Comparison of ENCODE assay signal across 27 mouse cellular contexts in the genomic region with DNA sequence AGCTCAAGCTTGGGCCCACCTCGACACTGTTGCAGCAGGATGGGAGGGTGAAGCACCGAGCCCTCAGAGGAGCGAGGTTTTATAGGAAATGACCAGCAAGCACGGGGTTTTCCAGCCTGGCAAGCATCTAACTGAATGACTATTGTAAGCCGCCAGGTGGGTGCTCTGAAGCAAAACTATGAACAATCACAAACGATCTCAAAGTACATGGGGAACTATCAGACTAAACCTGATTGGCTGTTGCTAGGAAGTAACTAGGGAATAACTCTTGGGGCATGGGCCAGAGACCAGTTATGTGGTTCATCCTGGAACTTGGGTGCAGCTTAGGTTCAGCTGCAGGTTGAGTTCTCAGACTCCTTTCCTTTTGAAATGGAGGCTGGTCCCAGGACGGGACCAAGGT. TPM values are rescaled to one million over a fixed set of nuclear protein-coding genes. Genes with fewer than 3 reads are reported as not detected.
A peak's percentile ranks its signal among the peaks of the same experiment; 100 is the strongest.
DNase-seq lines count a peak whose midpoint lies in the region; ATAC-seq and TF ChIP-seq lines count a peak whose summit lies in the region.
"Had no signal": no experiment of that assay in that cellular context is flagged by ENCODE, and none has a peak within 500 bp of the region (broad histone marks: within the 10 kb centered on the region; RNA-seq: fewer than 3 reads in every experiment).

No protein-coding gene starts in this region.

- no peak for DNase-seq in kidney, postnatal 0 days (ENCODE audit: low spot score)
- DNase-seq in kidney, adult 2 months = no peak
- DNase-seq in Patski (ENCODE audit: low read depth, low spot score) = peak; percentile 35
- DNase-seq in spleen, adult 12 weeks (ENCODE audit: low spot score) = peak; percentile 34
- DNase-seq in adrenal gland, postnatal 36 days = no peak
- no peak for DNase-seq in left cerebral cortex, adult 18-20 months (ENCODE audit: low spot score in 2 of 2)
- DNase-seq: cerebellum, adult 18-20 months; cerebellum, postnatal 25 days; heart, postnatal 10 days; kidney, postnatal 10 days; layer of hippocampus, postnatal 36 days; liver, embryonic 13.5 days; lung, embryonic 14.5 days; lung, postnatal 4 days; retina, postnatal 1 day; thymus, postnatal 14 days had no signal

- no peaks in the 10 kb centered on the region for H3K27me3 ChIP-seq in kidney, postnatal 0 days (ENCODE audit: insufficient read depth, low read length)
- H3K27me3 ChIP-seq in kidney, adult 2 months (replicated peaks; ENCODE audit: control insufficient read depth, insufficient read depth, low read length) = no peaks in the 10 kb centered on the region
- H3K27me3 ChIP-seq in Patski = peaks cover 19% of the 10 kb centered on the region
- H3K27me3 ChIP-seq: embryonic facial prominence, embryonic 13.5 days; forebrain, embryonic 13.5 days; heart, embryonic 12.5 days; intestine, embryonic 15.5 days; limb, embryonic 13.5 days; liver, embryonic 13.5 days; midbrain, embryonic 15.5 days; neural tube, embryonic 12.5 days had no signal

- TF ChIP-seq CTCF in kidney, postnatal 0 days (IDR thresholded peaks at IDR 0.05; ENCODE audit: low read depth) = no peak
- no peak for TF ChIP-seq CTCF in kidney, adult 2 months (conservative IDR thresholded peaks at IDR 0.05; ENCODE audit: insufficient read depth, insufficient read length, low read depth, low read length)
- TF ChIP-seq CTCF in Patski (IDR thresholded peaks at IDR 0.05) = no peak

- CTCF ChIA-PET in Patski (lab: Charles Lee) = no interaction called here

- no peaks in the 10 kb centered on the region for H3K9me3 ChIP-seq in kidney, postnatal 0 days (replicated peaks; ENCODE audit: low read length)
- H3K9me3 ChIP-seq: embryonic facial prominence, embryonic 13.5 days; forebrain, embryonic 13.5 days; heart, embryonic 12.5 days; hindbrain, embryonic 10.5 days; intestine, embryonic 15.5 days; limb, embryonic 13.5 days; liver, embryonic 13.5 days; midbrain, embryonic 15.5 days; neural tube, embryonic 12.5 days had no signal

- no peak overlapping the region for H3K9ac ChIP-seq in kidney, postnatal 0 days (ENCODE audit: low read depth, low read length)
- H3K9ac ChIP-seq: embryonic facial prominence, embryonic 13.5 days; forebrain, embryonic 13.5 days; heart, embryonic 12.5 days; intestine, embryonic 15.5 days; limb, embryonic 13.5 days; liver, embryonic 13.5 days; lung, embryonic 14.5 days; midbrain, embryonic 15.5 days; neural tube, embryonic 12.5 days had no signal

- no peak overlapping the region for H3K4me2 ChIP-seq in kidney, postnatal 0 days (ENCODE audit: low read length)
- H3K4me2 ChIP-seq: embryonic facial prominence, embryonic 13.5 days; forebrain, embryonic 13.5 days; heart, embryonic 12.5 days; intestine, embryonic 15.5 days; limb, embryonic 13.5 days; liver, embryonic 13.5 days; lung, embryonic 14.5 days; midbrain, embryonic 15.5 days; neural tube, embryonic 12.5 days had no signal

- H3K27ac ChIP-seq in kidney, postnatal 0 days = no peak overlapping the region
- H3K27ac ChIP-seq in kidney, adult 2 months (ENCODE audit: insufficient read depth, low read depth, low read length) = no peak overlapping the region
- H3K27ac ChIP-seq: embryonic facial prominence, embryonic 13.5 days; forebrain, embryonic 13.5 days; hindbrain, embryonic 10.5 days; intestine, embryonic 15.5 days; limb, embryonic 13.5 days; liver, embryonic 13.5 days; midbrain, embryonic 15.5 days; neural tube, embryonic 12.5 days had no signal

- H3K36me3 ChIP-seq in kidney, postnatal 0 days (ENCODE audit: insufficient read depth, low read length) = no peaks in the 10 kb centered on the region
- H3K36me3 ChIP-seq in kidney, adult 2 months (ENCODE audit: control insufficient read depth, insufficient read depth, low read length) = no peaks in the 10 kb centered on the region
- H3K36me3 ChIP-seq: embryonic facial prominence, embryonic 13.5 days; heart, embryonic 12.5 days; hindbrain, embryonic 10.5 days; intestine, embryonic 15.5 days; limb, embryonic 13.5 days; liver, embryonic 13.5 days; midbrain, embryonic 15.5 days; neural tube, embryonic 12.5 days had no signal

- WGBS in kidney, postnatal 0 days = 55% methylated on average over 7 of the region's 7 CpGs
- 48% methylated on average over 7 of the region's 7 CpGs for WGBS in kidney, adult 2 months

- in situ Hi-C loops in Patski (cut with MboI; ENCODE audit: low pct_unique_long_range_greater_than_20kb) = no loop called here

- no peak overlapping the region for H3K4me3 ChIP-seq in kidney, postnatal 0 days (replicated peaks; ENCODE audit: low read depth, low read length)
- no peak overlapping the region for H3K4me3 ChIP-seq in kidney, adult 2 months (ENCODE audit: insufficient read depth, low read depth, low read length)
- H3K4me3 ChIP-seq: embryonic facial prominence, embryonic 13.5 days; erythroblast, embryonic 14.5 days; forebrain, embryonic 13.5 days; heart, embryonic 12.5 days; hindbrain, embryonic 10.5 days; intestine, embryonic 15.5 days; limb, embryonic 13.5 days; liver, embryonic 13.5 days; midbrain, embryonic 15.5 days; neural tube, embryonic 12.5 days had no signal

- ATAC-seq in kidney, postnatal 0 days (replicated peaks; ENCODE audit: low FRiP score, low read depth) = peak; percentile 54; the same call in 1 of the 2 replicates
- peak; percentile 57 for ATAC-seq in Patski
- no peak for ATAC-seq in frontal cortex, adult (ENCODE audit: low TSS enrichment)
- ATAC-seq: forebrain, embryonic 13.5 days; hindbrain, embryonic 16.5 days; intestine, embryonic 15.5 days; midbrain, embryonic 15.5 days had no signal

- no peak for TF ChIP-seq POLR2A in kidney, adult 2 months (IDR thresholded peaks at IDR 0.05; ENCODE audit: low read depth, low read length)

- no peaks in the 10 kb centered on the region for H3K4me1 ChIP-seq in kidney, postnatal 0 days (replicated peaks; ENCODE audit: insufficient read depth, low read length)
- H3K4me1 ChIP-seq in kidney, adult 2 months (ENCODE audit: control insufficient read depth, insufficient read depth, low read length) = no peaks in the 10 kb centered on the region
- H3K4me1 ChIP-seq: embryonic facial prominence, embryonic 13.5 days; forebrain, embryonic 13.5 days; heart, embryonic 12.5 days; hindbrain, embryonic 10.5 days; intestine, embryonic 15.5 days; limb, embryonic 13.5 days; liver, embryonic 13.5 days; midbrain, embryonic 15.5 days; neural tube, embryonic 12.5 days had no signal

- POLR2A ChIA-PET in Patski (lab: Charles Lee) = interaction anchor here (0.7 kb wide), 1 partner anchor 12 kb away, joined by 4 read pairs; no protein-coding TSS in a partner anchor

RNA-seq across cellular contexts. Expression of a gene that starts 19.9 kb away (rescaled TPM):
- polyA plus RNA-seq in kidney, postnatal 0 days (2015; fragmentation: Nextera tagmentation; extraction: Ambion mirVana) = 91.9 and 97.1 TPM in 2 replicates
- 23.1 and 29.3 TPM in 2 replicates for polyA plus RNA-seq in kidney, adult 2 months (2012; rRNA removed)
- 75.8 TPM for polyA plus RNA-seq in Patski (2021)
- 100 to 1,000 TPM; 121 to 161 TPM for total RNA-seq in adrenal gland, postnatal 36 days (2021)
- 100 to 1,000 TPM; 147 to 149 TPM for total RNA-seq in left cerebral cortex, adult 18-20 months (2021)

RNA-seq across cellular contexts. Expression of a gene that starts 31.0 kb away (rescaled TPM):
- polyA plus RNA-seq in kidney, postnatal 0 days (2015; fragmentation: Nextera tagmentation; extraction: Ambion mirVana) = 38.9 and 39.0 TPM in 2 replicates
- 4.5 and 7.1 TPM in 2 replicates for polyA plus RNA-seq in kidney, adult 2 months (2012; rRNA removed)
- polyA plus RNA-seq in Patski (2021) = 26.7 TPM
- 10 to 100 TPM; 61.8 to 63.1 TPM for total RNA-seq in adrenal gland, postnatal 36 days (2021)
- total RNA-seq in left cerebral cortex, adult 18-20 months (2021) = 10 to 100 TPM; 41.3 to 43.4 TPM

Comparison
In these comparisons a context has a peak if more than half of its experiments do, and no peak if none do; other contexts are left out.
1. DNase-seq: peak in Patski (single experiment) and spleen, adult 12 weeks (single experiment); none in kidney, postnatal 0 days (single experiment), kidney, adult 2 months (single experiment), adrenal gland, postnatal 36 days (0 of 2) and left cerebral cortex, adult 18-20 months (0 of 2).